Mouse (Mus musculus): ENCODE results near the gene Zfp609.

Zfp609 gene

GRCm38 (mm10) chr9:65827344-65828015, at the start of gene Zfp609:
Gene Zfp609 (minus strand): TSS chr9:65827564.
- peak; percentile 81 to 92 for DNase-seq (ENCODE audit: low spot score in 2 of 2)

- no peak for DNase-seq (ENCODE audit: low spot score in 2 of 2)
Measured at GRCm38 (mm10) chr9:65859656-65860055, 32.3 kb upstream of the Zfp609 start.

- DNase-seq (ENCODE audit: low spot score in 2 of 2) = no peak
Measured at GRCm38 (mm10) chr9:65850203-65850602, 22.8 kb upstream of the Zfp609 start.

- DNase-seq (ENCODE audit: low spot score in 2 of 2) = no peak
Measured at GRCm38 (mm10) chr9:65848154-65848553, 20.8 kb upstream of the Zfp609 start.

- DNase-seq (ENCODE audit: low spot score in 2 of 2) = no peak
Measured at GRCm38 (mm10) chr9:65844421-65845165, 17.2 kb upstream of the Zfp609 start.

GRCm38 (mm10) chr9:65839841-65840240, 12.5 kb upstream of the Zfp609 start:
- DNase-seq (ENCODE audit: low spot score in 2 of 2) = no peak

- no peak for DNase-seq (ENCODE audit: low spot score in 2 of 2)
Measured at GRCm38 (mm10) chr9:65836916-65837315, 9.6 kb upstream of the Zfp609 start.

GRCm38 (mm10) chr9:65834628-65835354, 7.4 kb upstream of the Zfp609 start:
- DNase-seq (ENCODE audit: low spot score in 2 of 2) = no peak

- DNase-seq (ENCODE audit: low spot score in 2 of 2) = no peak
Measured at GRCm38 (mm10) chr9:65833640-65834039, 6.3 kb upstream of the Zfp609 start.

GRCm38 (mm10) chr9:65833230-65833629, 5.9 kb upstream of the Zfp609 start:
- DNase-seq (ENCODE audit: low spot score in 2 of 2) = no peak

- no peak for DNase-seq (ENCODE audit: low spot score in 2 of 2)
Measured at GRCm38 (mm10) chr9:65832041-65832440, 4.7 kb upstream of the Zfp609 start.

GRCm38 (mm10) chr9:65831164-65831563, 3.8 kb upstream of the Zfp609 start:
- DNase-seq (ENCODE audit: low spot score in 2 of 2) = no peak

GRCm38 (mm10) chr9:65830255-65830654, 2.9 kb upstream of the Zfp609 start:
- no peak for DNase-seq (ENCODE audit: low spot score in 2 of 2)

GRCm38 (mm10) chr9:65829410-65829809, 2.0 kb upstream of the Zfp609 start:
- DNase-seq (ENCODE audit: low spot score in 2 of 2) = no peak

- no peak for DNase-seq (ENCODE audit: low spot score in 2 of 2)
Measured at GRCm38 (mm10) chr9:65828511-65828910, 1.1 kb upstream of the Zfp609 start.

GRCm38 (mm10) chr9:65828016-65828403, 646 bp upstream of the Zfp609 start:
- no peak for DNase-seq (ENCODE audit: low spot score in 2 of 2)

GRCm38 (mm10) chr9:65826588-65827343, 598 bp downstream of the Zfp609 start:
- DNase-seq (ENCODE audit: low spot score in 2 of 2) = peak in 1 of 2 experiments; percentile 17

- no peak for DNase-seq (ENCODE audit: low spot score in 2 of 2)
Measured at GRCm38 (mm10) chr9:65826226-65826587, 1.2 kb downstream of the Zfp609 start.

- no peak for DNase-seq (ENCODE audit: low spot score in 2 of 2)
Measured at GRCm38 (mm10) chr9:65823716-65824462, 3.5 kb downstream of the Zfp609 start.

GRCm38 (mm10) chr9:65822011-65822410, 5.4 kb downstream of the Zfp609 start:
- no peak for DNase-seq (ENCODE audit: low spot score in 2 of 2)

GRCm38 (mm10) chr9:65820301-65820700, 7.1 kb downstream of the Zfp609 start:
- DNase-seq (ENCODE audit: low spot score in 2 of 2) = no peak

Data from frontal cortex, postnatal 10 days (tissue).